Mouse (Mus musculus) forebrain, embryonic 11.5 days (tissue): ENCODE data around the gene Cacna1c. TPM values are rescaled to one million over a fixed set of nuclear protein-coding genes. Genes with fewer than 3 reads are reported as not detected.

Source experiments
- ATAC-seq: fragments of 200-750 bp; cut with Nextera tagmentation; replicated peaks from 2 replicates; pipeline ENCODE4 v1.8.0; 2017; ENCODE audit warnings: moderate TSS enrichment; ENCODE audit not compliant: low FRiP score
- DNase-seq: peaks from one replicate; pipeline ENCODE4 v3.0.0-alpha.2; 2017; ENCODE audit warnings: low spot score
- H3K27ac ChIP-seq: fragments of 300-500 bp; sonication (generic); 2 replicates; pipeline ENCODE4 v1.5.1; 2014; ENCODE audit warnings: low read depth, low read length
- H3K27me3 ChIP-seq: fragments of 300-500 bp; sonication (generic); 2 replicates; pipeline ENCODE4 v1.6.1; 2014; ENCODE audit warnings: mild to moderate bottlenecking, low read length, mixed read lengths; ENCODE audit not compliant: control insufficient read depth, insufficient read depth
- H3K36me3 ChIP-seq: fragments of 300-500 bp; sonication (generic); 2 replicates; pipeline ENCODE4 v1.6.1; 2014; ENCODE audit warnings: mild to moderate bottlenecking, low read length, moderate library complexity, mixed read lengths; ENCODE audit not compliant: control insufficient read depth, insufficient read depth
- H3K4me1 ChIP-seq: fragments of 300-500 bp; sonication (generic); replicated peaks from 2 replicates; pipeline ENCODE4 v1.6.1; 2014; ENCODE audit warnings: low read length, mixed read lengths; ENCODE audit not compliant: control insufficient read depth, insufficient read depth
- H3K4me2 ChIP-seq: fragments of 300-500 bp; sonication (generic); 2 replicates; pipeline ENCODE4 v1.6.1; 2014; ENCODE audit warnings: low read depth, mild to moderate bottlenecking, low read length, moderate library complexity, mixed read lengths; ENCODE audit not compliant: severe bottlenecking
- H3K4me3 ChIP-seq: fragments of 300-500 bp; sonication (generic); 2 replicates; pipeline ENCODE4 v1.5.1; 2014; ENCODE audit warnings: low read depth, low read length
- H3K9ac ChIP-seq: fragments of 300-500 bp; sonication (generic); 2 replicates; pipeline ENCODE4 v1.6.1; 2014; ENCODE audit warnings: low read length
- H3K9me3 ChIP-seq: fragments of 300-500 bp; sonication (generic); 2 replicates; pipeline ENCODE4 v1.6.1; 2016; ENCODE audit warnings: low read length, mixed read lengths; ENCODE audit not compliant: control insufficient read depth
- WGBS: fragments of 180-500 bp; shearing (Covaris S2); extraction: QIAGEN DNeasy Blood & Tissue Kit; methylation state at CpG from one replicate; pipeline ENCODE4 v1.1.7; 2014; 5-methylcytosine and 5-hydroxymethylcytosine counted together
- polyA plus RNA-seq: library from polyadenylated mRNA; unstranded; fragments of >200 nt; fragmentation: Nextera tagmentation; extraction: Ambion mirVana; gene quantifications from 2 replicates; pipeline ENCODE4 v1.2.1, GENCODE M21; 2014

Cacna1c gene
- polyA plus RNA-seq, 1 experiment from 2014 or later, result 4.8 TPM

- 75% methylated on average over 1 of the region's 1 CpGs for WGBS
- DNase-seq (no peak), ATAC-seq (no peak)
- no peaks in the 10 kb centered on the region for H3K9me3 ChIP-seq
- H3K27me3 ChIP-seq, result no peaks in the 10 kb centered on the region
- no peak overlapping the region for H3K4me2 ChIP-seq
- no peaks in the 10 kb centered on the region for H3K36me3 ChIP-seq
- H3K27ac ChIP-seq, result no peak overlapping the region
- H3K9ac ChIP-seq, result no peak overlapping the region
- H3K4me3 ChIP-seq, result no peak overlapping the region
- no peaks in the 10 kb centered on the region for H3K4me1 ChIP-seq
Measured at GRCm38 (mm10) chr6:118884961-118885360, 311.3 kb downstream of the Cacna1c start.

GRCm38 (mm10) chr6:118884073-118884551 is 312.1 kb downstream of the Cacna1c start:
- H3K4me1 ChIP-seq, result no peaks in the 10 kb centered on the region

GRCm38 (mm10) chr6:118876204-118876603 is 320.0 kb downstream of the Cacna1c start:
- Histone ChIP-seq H3K9me3 (no peaks in the 10 kb centered on the region), H3K27ac (no peak overlapping the region), H3K9ac (no peak overlapping the region), H3K4me2 (no peak overlapping the region), H3K4me1 (no peaks in the 10 kb centered on the region), H3K36me3 (no peaks in the 10 kb centered on the region), H3K4me3 (no peak overlapping the region), H3K27me3 (no peaks in the 10 kb centered on the region)
- WGBS, result 66% methylated on average over 2 of the region's 2 CpGs
- DNase-seq (no peak), ATAC-seq (no peak)

More at GRCm38 (mm10) chr6:118884073-118884551, 312.1 kb downstream of the Cacna1c start:
- H3K4me2 ChIP-seq, result no peak overlapping the region
- H3K4me3 ChIP-seq, result no peak overlapping the region
- no peak overlapping the region for H3K27ac ChIP-seq
- no peaks in the 10 kb centered on the region for H3K27me3 ChIP-seq
- ATAC-seq (no peak), DNase-seq (no peak)
- 77% methylated on average over 8 of the region's 8 CpGs for WGBS
- H3K36me3 ChIP-seq, result no peaks in the 10 kb centered on the region
- no peak overlapping the region for H3K9ac ChIP-seq
- H3K9me3 ChIP-seq, result no peaks in the 10 kb centered on the region

GRCm38 (mm10) chr6:118870241-118870841 is 325.9 kb downstream of the Cacna1c start:
- no peaks in the 10 kb centered on the region for H3K9me3 ChIP-seq

GRCm38 (mm10) chr6:118867384-118867783 is 328.8 kb downstream of the Cacna1c start:
- H3K9ac ChIP-seq, result no peak overlapping the region
- H3K9me3 ChIP-seq, result no peaks in the 10 kb centered on the region
- H3K4me1 ChIP-seq, result no peaks in the 10 kb centered on the region; the same call in 1 of the 2 replicates
- H3K4me3 ChIP-seq, result no peak overlapping the region
- no peak overlapping the region for H3K4me2 ChIP-seq
- no peaks in the 10 kb centered on the region for H3K27me3 ChIP-seq
- ATAC-seq, result no peak
- DNase-seq, result peak; percentile 35
- no peak overlapping the region for H3K27ac ChIP-seq
- no peaks in the 10 kb centered on the region for H3K36me3 ChIP-seq
- 78% methylated on average over 7 of the region's 7 CpGs for WGBS

More at GRCm38 (mm10) chr6:118870241-118870841, 325.9 kb downstream of the Cacna1c start:
- ATAC-seq (no peak), DNase-seq (no peak)
- H3K9ac ChIP-seq, result no peak overlapping the region
- 74% methylated on average over 7 of the region's 7 CpGs for WGBS
- no peaks in the 10 kb centered on the region for H3K36me3 ChIP-seq
- H3K4me3 ChIP-seq, result no peak overlapping the region
- no peak overlapping the region for H3K27ac ChIP-seq
- H3K4me2 ChIP-seq, result no peak overlapping the region
- H3K27me3 ChIP-seq, result no peaks in the 10 kb centered on the region
- H3K4me1 ChIP-seq, result no peaks in the 10 kb centered on the region; the same call in 1 of the 2 replicates

- WGBS, result 69% methylated on average over 3 of the region's 3 CpGs
- Histone ChIP-seq H3K9ac (no peak overlapping the region), H3K36me3 (no peaks in the 10 kb centered on the region), H3K4me2 (no peak overlapping the region), H3K4me1 (no peaks in the 10 kb centered on the region; the same call in 1 of the 2 replicates), H3K27me3 (no peaks in the 10 kb centered on the region), H3K9me3 (no peaks in the 10 kb centered on the region), H3K27ac (no peak overlapping the region), H3K4me3 (no peak overlapping the region)
- DNase-seq (peak; percentile 30), ATAC-seq (no peak)
Measured at GRCm38 (mm10) chr6:118866889-118867288, 329.3 kb downstream of the Cacna1c start.

- H3K4me1 ChIP-seq, result no peaks in the 10 kb centered on the region; the same call in 1 of the 2 replicates
- ATAC-seq, result no peak
- WGBS, result 83% methylated on average over 5 of the region's 5 CpGs
- no peaks in the 10 kb centered on the region for H3K36me3 ChIP-seq
- H3K4me2 ChIP-seq, result no peak overlapping the region
- no peaks in the 10 kb centered on the region for H3K27me3 ChIP-seq
- H3K27ac ChIP-seq, result no peak overlapping the region
- H3K4me3 ChIP-seq, result no peak overlapping the region
- H3K9me3 ChIP-seq, result no peaks in the 10 kb centered on the region
- no peak for DNase-seq
- no peak overlapping the region for H3K9ac ChIP-seq
Measured at GRCm38 (mm10) chr6:118865777-118866380, 330.3 kb downstream of the Cacna1c start.

GRCm38 (mm10) chr6:118864696-118865620 is 331.3 kb downstream of the Cacna1c start:
- DNase-seq, result no peak
- no peak for ATAC-seq
- H3K36me3 ChIP-seq, result no peaks in the 10 kb centered on the region
- H3K4me2 ChIP-seq, result no peak overlapping the region
- no peak overlapping the region for H3K9ac ChIP-seq
- no peaks in the 10 kb centered on the region for H3K9me3 ChIP-seq
- H3K27ac ChIP-seq, result no peak overlapping the region
- no peaks in the 10 kb centered on the region for H3K27me3 ChIP-seq
- H3K4me3 ChIP-seq, result no peak overlapping the region
- 70% methylated on average over 18 of the region's 18 CpGs for WGBS
- no peaks in the 10 kb centered on the region; the same call in 1 of the 2 replicates for H3K4me1 ChIP-seq
